Mouse (Mus musculus) stomach, embryonic 14.5 days (tissue): ENCODE results near the gene Hmga2. TPM values are rescaled to one million over a fixed set of nuclear protein-coding genes. Genes with fewer than 3 reads are reported as not detected.
"Not testable (repeated sequence)": the region's sequence is repeated elsewhere in the genome, so short reads cannot be mapped to it uniquely, and the experiment has no call there.

Source experiments
- ATAC-seq: fragments of 200-750 bp; cut with Nextera tagmentation; 2 replicates; pipeline ENCODE4 v1.8.0; 2017; ENCODE audit warnings: low read depth, moderate TSS enrichment; ENCODE audit not compliant: insufficient number of reproducible peaks, insufficient read depth, low FRiP score
- H3K27ac ChIP-seq: fragments of 300-500 bp; sonication (generic); 2 replicates; pipeline ENCODE4 v1.5.1; 2014; ENCODE audit warnings: mild to moderate bottlenecking, low read length, moderate library complexity, mixed read lengths
- H3K27me3 ChIP-seq: fragments of 300-500 bp; sonication (generic); 2 replicates; pipeline ENCODE4 v1.6.1; 2014; ENCODE audit warnings: low read length, control low read depth, mixed read lengths; ENCODE audit not compliant: control insufficient read depth, insufficient read depth
- H3K36me3 ChIP-seq: fragments of 300-500 bp; sonication (generic); 2 replicates; pipeline ENCODE4 v1.6.1; 2014; ENCODE audit warnings: mild to moderate bottlenecking, control low read depth, low read length, moderate library complexity, mixed read lengths; ENCODE audit not compliant: control insufficient read depth, insufficient read depth
- H3K4me1 ChIP-seq: fragments of 300-500 bp; sonication (generic); 2 replicates; pipeline ENCODE4 v1.6.1; 2014; ENCODE audit warnings: low read length, control low read depth, mixed read lengths; ENCODE audit not compliant: control insufficient read depth, insufficient read depth
- H3K4me2 ChIP-seq: fragments of 300-500 bp; sonication (generic); replicated peaks from 2 replicates; pipeline ENCODE4 v1.6.1; 2014; ENCODE audit warnings: low read depth, low read length, control low read depth
- H3K4me3 ChIP-seq: fragments of 300-500 bp; sonication (generic); 2 replicates; pipeline ENCODE4 v1.5.1; 2014; ENCODE audit warnings: low read depth, low read length, control low read depth
- H3K9ac ChIP-seq: fragments of 300-500 bp; sonication (generic); replicated peaks from 2 replicates; pipeline ENCODE4 v1.6.1; 2014; ENCODE audit warnings: low read depth, mild to moderate bottlenecking, control low read depth, low read length, moderate library complexity, mixed read lengths
- H3K9me3 ChIP-seq: fragments of 300-500 bp; sonication (generic); 2 replicates; pipeline ENCODE4 v1.6.1; 2016; ENCODE audit warnings: low read depth, low read length, control low read depth; ENCODE audit not compliant: control insufficient read depth
- WGBS: fragments of 180-500 bp; shearing (Covaris S2); extraction: QIAGEN DNeasy Blood & Tissue Kit; methylation state at CpG from one replicate; pipeline ENCODE4 v1.1.7; 2014; 5-methylcytosine and 5-hydroxymethylcytosine counted together
- polyA plus RNA-seq: library from polyadenylated mRNA; unstranded; fragments of >200 nt; fragmentation: Nextera tagmentation; extraction: Ambion mirVana; gene quantifications from 2 replicates; pipeline ENCODE4 v1.2.1, GENCODE M21; 2014

The Hmga2 gene
- polyA plus RNA-seq, 1 experiment from 2014 or later, result 57.8 TPM

- WGBS, result 63% methylated on average over 10 of the region's 10 CpGs
- ATAC-seq, result peak; percentile 74
Observed at GRCm38 (mm10) chr10:120384797-120385600, 91.3 kb downstream of the Hmga2 start.

GRCm38 (mm10) chr10:120384040-120384439 lies 92.2 kb downstream of the Hmga2 start:
- H3K4me1 ChIP-seq, result peaks cover 28% of the 10 kb centered on the region; the same call in 1 of the 2 replicates
- H3K27ac ChIP-seq, result no peak overlapping the region

More at GRCm38 (mm10) chr10:120384797-120385600, 91.3 kb downstream of the Hmga2 start:
- H3K4me1 ChIP-seq, result peaks cover 32% of the 10 kb centered on the region; the same call in 1 of the 2 replicates
- H3K9ac ChIP-seq, result no peak overlapping the region
- no peak overlapping the region for H3K4me2 ChIP-seq
- H3K27me3 ChIP-seq, result no peaks in the 10 kb centered on the region
- no peaks in the 10 kb centered on the region for H3K9me3 ChIP-seq
- H3K27ac ChIP-seq, result no peak overlapping the region
- H3K36me3 ChIP-seq, result peaks cover 6% of the 10 kb centered on the region; the same call in 1 of the 2 replicates
- no peak overlapping the region for H3K4me3 ChIP-seq

GRCm38 (mm10) chr10:120377795-120378194 lies 98.5 kb downstream of the Hmga2 start:
- Histone ChIP-seq H3K4me2 (peak overlapping the region; percentile 12; the same call in 1 of the 2 replicates), H3K4me1 (peaks cover 20% of the 10 kb centered on the region)
- WGBS, result 76% methylated on average over 3 of the region's 3 CpGs

More at GRCm38 (mm10) chr10:120384040-120384439, 92.2 kb downstream of the Hmga2 start:
- Histone ChIP-seq H3K9ac (no peak overlapping the region), H3K9me3 (no peaks in the 10 kb centered on the region), H3K36me3 (peaks cover 9% of the 10 kb centered on the region; the same call in 1 of the 2 replicates), H3K4me3 (no peak overlapping the region), H3K4me2 (no peak overlapping the region), H3K27me3 (no peaks in the 10 kb centered on the region)
- 89% methylated on average over 7 of the region's 7 CpGs for WGBS
- no peak for ATAC-seq

GRCm38 (mm10) chr10:120377327-120377752 lies 98.9 kb downstream of the Hmga2 start:
- H3K9me3 ChIP-seq, result no peaks in the 10 kb centered on the region
- WGBS, result 24% methylated on average over 19 of the region's 19 CpGs
- peak; percentile 70 for ATAC-seq
- H3K4me3 ChIP-seq, result no peak overlapping the region
- peak overlapping the region; percentile 10; the same call in 1 of the 2 replicates for H3K27ac ChIP-seq
- H3K9ac ChIP-seq, result no peak overlapping the region
- peaks cover 3% of the 10 kb centered on the region; the same call in 1 of the 2 replicates for H3K36me3 ChIP-seq
- H3K4me1 ChIP-seq, result peaks cover 20% of the 10 kb centered on the region
- peak overlapping the region; percentile 12; the same call in 1 of the 2 replicates for H3K4me2 ChIP-seq
- H3K27me3 ChIP-seq, result no peaks in the 10 kb centered on the region

More at GRCm38 (mm10) chr10:120377795-120378194, 98.5 kb downstream of the Hmga2 start:
- no peak for ATAC-seq
- H3K9me3 ChIP-seq, result no peaks in the 10 kb centered on the region
- no peak overlapping the region for H3K4me3 ChIP-seq
- H3K9ac ChIP-seq, result no peak overlapping the region
- peak overlapping the region; percentile 10; the same call in 1 of the 2 replicates for H3K27ac ChIP-seq
- peaks cover 3% of the 10 kb centered on the region; the same call in 1 of the 2 replicates for H3K36me3 ChIP-seq
- no peaks in the 10 kb centered on the region for H3K27me3 ChIP-seq

GRCm38 (mm10) chr10:120375438-120375837 lies 100.8 kb downstream of the Hmga2 start:
- H3K27ac ChIP-seq, result no peak overlapping the region
- no peak overlapping the region for H3K9ac ChIP-seq
- WGBS, result 89% methylated on average over 14 of the region's 14 CpGs
- H3K36me3 ChIP-seq, result peaks cover 6% of the 10 kb centered on the region; the same call in 1 of the 2 replicates
- H3K4me1 ChIP-seq, result peaks cover 24% of the 10 kb centered on the region
- H3K4me3 ChIP-seq, result no peak overlapping the region
- ATAC-seq, result no peak
- H3K27me3 ChIP-seq, result no peaks in the 10 kb centered on the region
- H3K4me2 ChIP-seq, result no peak overlapping the region
- no peaks in the 10 kb centered on the region for H3K9me3 ChIP-seq

GRCm38 (mm10) chr10:120371215-120371614 lies 105.1 kb downstream of the Hmga2 start:
- H3K9me3 ChIP-seq, result no peaks in the 10 kb centered on the region
- H3K4me1 ChIP-seq, result peaks cover 22% of the 10 kb centered on the region
- WGBS, result 33% methylated on average over 10 of the region's 10 CpGs
- peaks cover 8% of the 10 kb centered on the region; the same call in 1 of the 2 replicates for H3K36me3 ChIP-seq
- peak; percentile 31; the same call in 1 of the 2 replicates for ATAC-seq
- 0 out of 2 replicates have a peak overlapping the region, but pooled peaks have one; percentile 14 for H3K4me2 ChIP-seq
- H3K9ac ChIP-seq, result no peak overlapping the region
- H3K27ac ChIP-seq, result no peak overlapping the region
- no peaks in the 10 kb centered on the region for H3K27me3 ChIP-seq
- H3K4me3 ChIP-seq, result no peak overlapping the region

GRCm38 (mm10) chr10:120369187-120369805 lies 107.0 kb downstream of the Hmga2 start:
- peaks cover 9% of the 10 kb centered on the region; the same call in 1 of the 2 replicates for H3K36me3 ChIP-seq
- no peak overlapping the region for H3K27ac ChIP-seq
- ATAC-seq, result no peak
- H3K9ac ChIP-seq, result no peak overlapping the region
- H3K27me3 ChIP-seq, result no peaks in the 10 kb centered on the region
- no peak overlapping the region for H3K4me2 ChIP-seq
- 56% methylated on average over 21 of the region's 21 CpGs for WGBS
- H3K4me3 ChIP-seq, result no peak overlapping the region
- peaks cover 34% of the 10 kb centered on the region for H3K4me1 ChIP-seq
- no peaks in the 10 kb centered on the region for H3K9me3 ChIP-seq

GRCm38 (mm10) chr10:120366173-120366592 lies 110.1 kb downstream of the Hmga2 start:
- not testable (repeated sequence) for H3K4me3 ChIP-seq, H3K27me3 ChIP-seq, H3K9me3 ChIP-seq, ATAC-seq, H3K9ac ChIP-seq
- Histone ChIP-seq H3K36me3 (peaks cover 10% of the 10 kb centered on the region), H3K4me2 (peak overlapping the region; percentile 3; the same call in 1 of the 2 replicates), H3K27ac (peak overlapping the region; percentile 35), H3K4me1 (peaks cover 36% of the 10 kb centered on the region)
- WGBS, result 78% methylated on average over 3 of the region's 3 CpGs
